Mouse (Mus musculus) hindbrain, embryonic 15.5 days (tissue): ENCODE data around the gene Gmip. TPM values are rescaled to one million over a fixed set of nuclear protein-coding genes. Genes with fewer than 3 reads are reported as not detected.

Experiments used
- ATAC-seq: fragments of 200-750 bp; cut with Nextera tagmentation; 2 replicates; pipeline ENCODE4 v1.8.0; 2017; ENCODE audit warnings: low read depth, moderate number of reproducible peaks, moderate TSS enrichment; ENCODE audit not compliant: low FRiP score
- H3K27ac ChIP-seq: fragments of 300-500 bp; sonication (generic); replicated peaks from 2 replicates; pipeline ENCODE4 v1.5.1; 2015; ENCODE audit warnings: mild to moderate bottlenecking, inconsistent platforms
- H3K27me3 ChIP-seq: fragments of 300-500 bp; sonication (generic); 2 replicates; pipeline ENCODE4 v1.6.1; 2015; ENCODE audit warnings: control low read depth, inconsistent platforms
- H3K36me3 ChIP-seq: fragments of 300-500 bp; sonication (generic); 2 replicates; pipeline ENCODE4 v1.6.1; 2015; ENCODE audit warnings: control low read depth, inconsistent platforms
- H3K4me1 ChIP-seq: fragments of 300-500 bp; sonication (generic); replicated peaks from 2 replicates; pipeline ENCODE4 v1.6.1; 2015; ENCODE audit warnings: control low read depth, inconsistent platforms
- H3K4me2 ChIP-seq: fragments of 300-500 bp; sonication (generic); 2 replicates; pipeline ENCODE4 v1.6.1; 2015; ENCODE audit warnings: moderate library complexity, mild to moderate bottlenecking, inconsistent platforms
- H3K4me3 ChIP-seq: fragments of 300-500 bp; sonication (generic); 2 replicates; pipeline ENCODE4 v1.5.1; 2015; ENCODE audit warnings: mild to moderate bottlenecking, inconsistent platforms
- H3K9ac ChIP-seq: fragments of 300-500 bp; sonication (generic); 2 replicates; pipeline ENCODE4 v1.6.1; 2015; ENCODE audit warnings: inconsistent platforms
- H3K9me3 ChIP-seq: fragments of 300-500 bp; sonication (generic); 2 replicates; pipeline ENCODE4 v1.6.1; 2016; ENCODE audit warnings: control low read depth, inconsistent platforms
- WGBS: fragments of 180-500 bp; shearing (Covaris S2); methylation state at CpG from one replicate; pipeline ENCODE4 v1.1.7; 2015; 5-methylcytosine and 5-hydroxymethylcytosine counted together
- polyA plus RNA-seq: library from polyadenylated mRNA; unstranded; fragments of >200 nt; fragmentation: Nextera tagmentation; extraction: Ambion mirVana; gene quantifications from 2 replicates; pipeline ENCODE4 v1.2.1, GENCODE M21; 2015

The Gmip gene
- polyA plus RNA-seq, 1 experiment from 2014 or later = 38.7 TPM

DNA sequence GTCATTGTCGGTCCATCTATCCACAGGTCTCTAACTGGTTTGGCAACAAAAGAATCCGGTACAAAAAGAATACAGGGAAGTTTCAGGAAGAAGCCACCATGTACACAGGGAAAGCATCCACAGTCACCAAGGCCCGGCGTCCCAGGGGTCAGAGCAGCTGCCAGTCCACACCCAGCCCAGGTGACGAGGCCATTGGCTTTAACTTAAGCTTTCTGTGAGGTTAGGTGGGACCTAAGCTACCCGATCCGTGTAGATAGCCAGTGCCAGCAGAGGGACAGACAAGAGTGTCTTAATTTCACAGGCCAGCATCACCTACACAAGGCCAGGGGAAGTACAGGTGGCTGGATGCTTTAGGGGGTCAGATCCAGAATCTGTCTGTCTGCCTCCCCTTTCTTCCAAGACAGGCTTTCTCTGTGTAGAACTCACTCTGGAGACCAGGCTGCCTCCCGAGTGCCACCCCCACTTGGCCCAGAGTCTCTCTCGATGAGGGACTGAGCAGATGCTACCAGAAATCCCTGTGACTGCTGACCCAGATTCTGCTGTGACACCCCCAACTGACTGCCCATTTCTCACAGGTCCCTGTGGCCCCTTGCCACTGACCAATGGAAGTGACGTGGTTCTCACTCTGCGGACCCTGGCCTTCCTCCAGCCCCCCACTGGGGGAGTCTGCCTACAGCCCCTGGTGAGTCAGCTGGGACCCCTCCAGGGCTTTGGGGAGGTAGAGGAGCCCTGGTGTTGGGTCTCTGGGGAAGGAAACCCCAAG, 61.7 kb downstream of the Gmip start:
- no peak for ATAC-seq
- no peaks in the 10 kb centered on the region for H3K27me3 ChIP-seq
- H3K4me2 ChIP-seq = no peak overlapping the region
- no peaks in the 10 kb centered on the region for H3K9me3 ChIP-seq
- H3K27ac ChIP-seq = no peak overlapping the region
- no peaks in the 10 kb centered on the region for H3K36me3 ChIP-seq
- H3K4me1 ChIP-seq = no peaks in the 10 kb centered on the region
- 90% methylated on average over 11 of the region's 11 CpGs for WGBS
- H3K9ac ChIP-seq = no peak overlapping the region
- no peak overlapping the region for H3K4me3 ChIP-seq

DNA sequence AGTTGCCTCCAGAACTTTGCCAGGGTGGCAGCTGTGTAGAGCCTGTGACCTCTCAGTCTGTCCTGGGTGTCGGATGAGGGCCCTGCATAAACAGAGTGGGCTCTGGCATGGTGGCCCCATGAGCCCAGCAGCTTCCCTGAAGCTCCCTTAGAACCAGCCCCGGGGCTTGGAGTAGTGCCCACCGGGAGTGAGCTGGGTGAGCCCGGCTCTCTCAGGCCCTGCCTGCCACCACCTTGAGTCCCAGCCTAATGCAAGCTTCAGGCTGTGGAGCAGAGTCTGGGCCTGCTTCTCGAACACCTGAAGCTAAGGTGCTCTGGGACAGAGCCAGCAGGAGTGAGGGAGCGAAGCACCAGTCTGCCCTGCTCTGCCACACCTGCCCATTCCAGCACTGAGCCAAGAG, 62.4 kb downstream of the Gmip start:
- WGBS = 95% methylated on average over 4 of the region's 6 CpGs
- no peak for ATAC-seq

More for the DNA sequence above, 62.4 kb downstream of the Gmip start:
- H3K4me3 ChIP-seq = no peak overlapping the region
- no peaks in the 10 kb centered on the region for H3K4me1 ChIP-seq
- H3K4me2 ChIP-seq = no peak overlapping the region
- H3K9me3 ChIP-seq = no peaks in the 10 kb centered on the region
- no peak overlapping the region for H3K9ac ChIP-seq
- H3K27me3 ChIP-seq = no peaks in the 10 kb centered on the region
- H3K36me3 ChIP-seq = no peaks in the 10 kb centered on the region
- H3K27ac ChIP-seq = no peak overlapping the region

Other genes starting within 250 kb of the Gmip start
- 33.9 and 36.0 TPM in 2 replicates for gene Zfp868, start 183.1 kb upstream of the Gmip start, polyA plus RNA-seq
- gene Zfp964, start 154.2 kb upstream of the Gmip start, polyA plus RNA-seq = 2.4 and 2.6 TPM in 2 replicates
- 22.8 and 24.9 TPM in 2 replicates for gene Zfp869, start 98.0 kb upstream of the Gmip start, polyA plus RNA-seq
- 6.0 and 7.0 TPM in 2 replicates for gene Zfp963, start 58.7 kb upstream of the Gmip start, polyA plus RNA-seq
- 1.2 TPM in 1 of 2 replicates, not detected in the other for gene Gm20422, start 33.8 kb upstream of the Gmip start, polyA plus RNA-seq
- 50.1 and 54.6 TPM in 2 replicates for gene Atp13a1, start 17.5 kb upstream of the Gmip start, polyA plus RNA-seq
- gene Zfp866, start 17.5 kb upstream of the Gmip start, polyA plus RNA-seq = 37.7 and 38.9 TPM in 2 replicates
- 0.69 and 0.75 TPM in 2 replicates for gene Lpar2, start 13.8 kb downstream of the Gmip start, polyA plus RNA-seq
- gene Pbx4, start 23.8 kb downstream of the Gmip start, polyA plus RNA-seq = 59.4 and 59.5 TPM in 2 replicates
- gene Cilp2, start 79.0 kb downstream of the Gmip start, polyA plus RNA-seq = 6.7 and 6.9 TPM in 2 replicates
- gene Tssk6, start 93.5 kb downstream of the Gmip start, polyA plus RNA-seq = 3.5 and 4.3 TPM in 2 replicates
- gene Ndufa13, start 93.9 kb downstream of the Gmip start, polyA plus RNA-seq = 196 and 197 TPM in 2 replicates
- 10.1 and 13.8 TPM in 2 replicates for gene Yjefn3, start 94.0 kb downstream of the Gmip start, polyA plus RNA-seq
- 31.7 and 33.1 TPM in 2 replicates for gene Gatad2a, start 187.7 kb downstream of the Gmip start, polyA plus RNA-seq
- 71.7 and 72.2 TPM in 2 replicates for gene Mau2, start 234.1 kb downstream of the Gmip start, polyA plus RNA-seq
- gene Sugp1, start 234.1 kb downstream of the Gmip start, polyA plus RNA-seq = 55.5 and 57.6 TPM in 2 replicates